8 mouse cellular contexts compared by ENCODE assay signal in the genomic region with DNA sequence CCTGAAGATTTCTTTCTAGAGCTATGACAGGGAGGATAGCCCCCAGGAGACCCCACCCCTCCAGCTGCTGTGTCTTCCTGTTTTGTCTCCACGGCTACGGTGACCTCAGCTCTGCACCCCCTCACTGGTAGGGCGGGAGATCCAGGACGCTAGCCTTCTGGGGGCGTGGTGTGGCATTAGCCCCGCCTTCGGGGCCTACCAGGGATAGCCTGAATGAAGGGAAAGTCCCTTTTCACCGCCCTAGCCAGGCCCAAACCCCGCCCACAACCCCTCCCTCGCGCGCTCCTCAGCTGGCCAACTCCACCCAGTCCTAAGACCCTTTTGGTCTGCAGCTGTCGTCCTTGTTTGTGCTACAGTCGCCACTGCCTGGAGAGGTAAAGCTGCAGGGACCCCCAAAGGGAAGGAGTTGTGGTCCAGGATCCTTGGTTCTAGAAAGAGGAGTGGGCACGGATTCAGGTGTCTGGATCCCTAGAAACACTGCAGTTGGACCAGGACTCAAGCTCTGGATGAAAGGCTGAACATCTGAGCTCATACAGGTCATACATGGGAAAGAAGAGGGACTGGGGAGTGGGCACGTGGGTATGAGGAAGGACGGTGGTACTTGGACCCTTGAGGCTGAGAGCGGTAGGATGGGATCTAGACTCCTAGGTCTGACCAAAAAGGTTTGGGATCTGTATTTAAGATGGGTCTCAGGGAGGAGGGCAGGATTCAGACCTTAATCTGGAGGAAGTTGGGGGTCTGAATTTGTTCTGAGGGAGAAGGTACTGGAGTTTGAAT. TPM values are rescaled to one million over a fixed set of nuclear protein-coding genes. Genes with fewer than 3 reads are reported as not detected.
DNase-seq lines count a peak whose midpoint lies in the region; ATAC-seq and TF ChIP-seq lines count a peak whose summit lies in the region.

No protein-coding gene starts in this region.

- no peak for TF ChIP-seq EP300 in heart, postnatal 0 days (IDR thresholded peaks at IDR 0.05; ENCODE audit: low read depth)

- H3K4me2 ChIP-seq in forebrain, embryonic 12.5 days: peak overlapping the region; percentile 52
- H3K4me2 ChIP-seq in heart, postnatal 0 days (ENCODE audit: low read depth, low read length): peak overlapping the region; percentile 68
- H3K4me2 ChIP-seq in liver, embryonic 15.5 days: peak overlapping the region; percentile 67
- H3K4me2 ChIP-seq in neural tube, embryonic 11.5 days (ENCODE audit: low read depth): peak overlapping the region; percentile 63
- peak overlapping the region; percentile 73 for H3K4me2 ChIP-seq in stomach, embryonic 16.5 days (ENCODE audit: low read depth, low read length)

- peaks cover 19% of the 10 kb centered on the region for H3K4me1 ChIP-seq in forebrain, embryonic 12.5 days
- H3K4me1 ChIP-seq in heart, postnatal 0 days (ENCODE audit: control insufficient read depth, insufficient read depth): peaks cover 18% of the 10 kb centered on the region
- H3K4me1 ChIP-seq in liver, embryonic 15.5 days (replicated peaks): peaks cover 39% of the 10 kb centered on the region
- 0 out of 2 replicates have a peak, but pooled peaks cover 7% of the 10 kb centered on the region for H3K4me1 ChIP-seq in neural tube, embryonic 11.5 days (ENCODE audit: control insufficient read depth, insufficient read depth, low read length)
- H3K4me1 ChIP-seq in stomach, embryonic 16.5 days (ENCODE audit: control insufficient read depth, insufficient read depth, low read length): peaks cover 37% of the 10 kb centered on the region

- H3K4me3 ChIP-seq in forebrain, embryonic 12.5 days (replicated peaks): peak overlapping the region; percentile 39
- peak overlapping the region; percentile 64 for H3K4me3 ChIP-seq in heart, postnatal 0 days (ENCODE audit: low read depth, low read length)
- peak overlapping the region; percentile 50 for H3K4me3 ChIP-seq in liver, embryonic 15.5 days (replicated peaks)
- H3K4me3 ChIP-seq in neural tube, embryonic 11.5 days (ENCODE audit: low read depth, low read length): peak overlapping the region; percentile 40
- H3K4me3 ChIP-seq in stomach, embryonic 16.5 days (replicated peaks; ENCODE audit: low read length): peak overlapping the region; percentile 61

- H3K9ac ChIP-seq in forebrain, embryonic 12.5 days: peak overlapping the region; percentile 43
- H3K9ac ChIP-seq in heart, postnatal 0 days (replicated peaks; ENCODE audit: low read depth, low read length): peak overlapping the region; percentile 77
- H3K9ac ChIP-seq in liver, embryonic 15.5 days: peak overlapping the region; percentile 22
- H3K9ac ChIP-seq in neural tube, embryonic 11.5 days (ENCODE audit: low read length): peak overlapping the region; percentile 74; the same call in 1 of the 2 replicates
- peak overlapping the region; percentile 82 for H3K9ac ChIP-seq in stomach, embryonic 16.5 days (ENCODE audit: low read length)

- peaks cover 14% of the 10 kb centered on the region for H3K36me3 ChIP-seq in forebrain, embryonic 12.5 days (replicated peaks)
- peaks cover 19% of the 10 kb centered on the region for H3K36me3 ChIP-seq in heart, postnatal 0 days (replicated peaks; ENCODE audit: control insufficient read depth, insufficient read depth, low read length)
- 0 out of 2 replicates have a peak, but pooled peaks cover 5% of the 10 kb centered on the region for H3K36me3 ChIP-seq in liver, embryonic 15.5 days (replicated peaks)
- H3K36me3 ChIP-seq in neural tube, embryonic 11.5 days (ENCODE audit: control insufficient read depth, insufficient read depth, low read length): no peaks in the 10 kb centered on the region
- H3K36me3 ChIP-seq in stomach, embryonic 16.5 days (ENCODE audit: control insufficient read depth, insufficient read depth, low read length): peaks cover 10% of the 10 kb centered on the region; the same call in 1 of the 2 replicates

- DNase-seq in CD8-positive naive resting alpha-beta T cell, adult 2 months (ENCODE audit: low read depth in 2 of 2, low spot score in 2 of 2): peak; percentile 59 to 63
- DNase-seq in c-Kit-negative CD71-positive TER-119-positive erythroid progenitor cells, embryonic 14.5 days (ENCODE audit: low read depth, low spot score): peak; percentile 6
- DNase-seq in heart, postnatal 0 days (ENCODE audit: low spot score): peak; percentile 97
- DNase-seq in kidney, postnatal 36 days: peak; percentile 95 to 97
- DNase-seq in neural tube, embryonic 11.5 days (ENCODE audit: low spot score): peak; percentile 97

- peak; percentile 95 for ATAC-seq in forebrain, embryonic 12.5 days (ENCODE audit: low FRiP score)
- peak; percentile 87 for ATAC-seq in heart, postnatal 0 days (ENCODE audit: insufficient read depth, low read depth)
- ATAC-seq in liver, embryonic 15.5 days (ENCODE audit: insufficient read depth): peak; percentile 72
- ATAC-seq in neural tube, embryonic 11.5 days (ENCODE audit: insufficient read depth, low FRiP score, low TSS enrichment): peak; percentile 94
- ATAC-seq in stomach, embryonic 16.5 days (ENCODE audit: insufficient read depth, low FRiP score): peak; percentile 89

- WGBS in forebrain, embryonic 12.5 days: 1% methylated on average over 18 of the region's 18 CpGs
- WGBS in heart, postnatal 0 days: under 1% methylated on average over 18 of the region's 18 CpGs
- WGBS in liver, embryonic 15.5 days (ENCODE audit: insufficient replicate concordance): 4% methylated on average over 18 of the region's 18 CpGs
- under 1% methylated on average over 18 of the region's 18 CpGs for WGBS in neural tube, embryonic 11.5 days
- under 1% methylated on average over 18 of the region's 18 CpGs for WGBS in stomach, embryonic 16.5 days

- peak overlapping the region; percentile 59 for H3K27ac ChIP-seq in forebrain, embryonic 12.5 days
- peak overlapping the region; percentile 93 for H3K27ac ChIP-seq in heart, postnatal 0 days (ENCODE audit: low read depth)
- H3K27ac ChIP-seq in liver, embryonic 15.5 days (replicated peaks): peak overlapping the region; percentile 66
- 0 out of 2 replicates have a peak overlapping the region, but pooled peaks have one; percentile 78 for H3K27ac ChIP-seq in neural tube, embryonic 11.5 days (ENCODE audit: low read depth, low read length)
- peak overlapping the region; percentile 98 for H3K27ac ChIP-seq in stomach, embryonic 16.5 days (ENCODE audit: low read length)

- no peaks in the 10 kb centered on the region for H3K9me3 ChIP-seq in forebrain, embryonic 12.5 days
- no peaks in the 10 kb centered on the region for H3K9me3 ChIP-seq in heart, postnatal 0 days (replicated peaks; ENCODE audit: control insufficient read depth, low read length)
- H3K9me3 ChIP-seq in liver, embryonic 15.5 days (replicated peaks): no peaks in the 10 kb centered on the region
- no peaks in the 10 kb centered on the region for H3K9me3 ChIP-seq in neural tube, embryonic 11.5 days (ENCODE audit: control insufficient read depth, low read length)
- H3K9me3 ChIP-seq in stomach, embryonic 16.5 days (replicated peaks; ENCODE audit: control insufficient read depth, low read length): no peaks in the 10 kb centered on the region

- no peaks in the 10 kb centered on the region for H3K27me3 ChIP-seq in forebrain, embryonic 12.5 days
- H3K27me3 ChIP-seq in heart, postnatal 0 days (ENCODE audit: control insufficient read depth, insufficient read depth, low read length): no peaks in the 10 kb centered on the region
- H3K27me3 ChIP-seq in liver, embryonic 15.5 days: no peaks in the 10 kb centered on the region
- H3K27me3 ChIP-seq in neural tube, embryonic 11.5 days (ENCODE audit: control insufficient read depth, insufficient read depth, low read length): no peaks in the 10 kb centered on the region
- no peaks in the 10 kb centered on the region for H3K27me3 ChIP-seq in stomach, embryonic 16.5 days (ENCODE audit: control insufficient read depth, insufficient read depth, low read length)

- TF ChIP-seq CTCF in heart, postnatal 0 days (IDR thresholded peaks at IDR 0.05; ENCODE audit: low read depth): peak; percentile 12; the same call in 1 of the 2 replicates

RNA-seq across cellular contexts. Expression of gene Prkcg, which starts 1.5 kb away (rescaled TPM):
- 0.73 and 2.4 TPM in 2 replicates for polyA plus RNA-seq in forebrain, embryonic 12.5 days (2016; fragmentation: Nextera tagmentation; extraction: Ambion mirVana)
- total RNA-seq in heart, postnatal 0 days (2014; rRNA removed; ENCODE audit: low replicate concordance): 1.8 and 4.2 TPM in 2 replicates
- 0.30 and 0.40 TPM in 2 replicates for polyA plus RNA-seq in heart, postnatal 0 days (2015; fragmentation: Nextera tagmentation; extraction: Ambion mirVana)
- 0.05 TPM in 1 of 2 replicates, not detected in the other for polyA plus RNA-seq in liver, embryonic 15.5 days (2015; fragmentation: Nextera tagmentation; extraction: Ambion mirVana)
- polyA plus RNA-seq in neural tube, embryonic 11.5 days (2014; fragmentation: Nextera tagmentation; extraction: Ambion mirVana): 0.32 and 0.77 TPM in 2 replicates
- 0.32 and 1.1 TPM in 2 replicates for polyA plus RNA-seq in stomach, embryonic 16.5 days (2015; fragmentation: Nextera tagmentation; extraction: Ambion mirVana)

RNA-seq across cellular contexts. Expression of gene Myadm, which starts 1.6 kb away (rescaled TPM):
- polyA plus RNA-seq in forebrain, embryonic 12.5 days (2016; fragmentation: Nextera tagmentation; extraction: Ambion mirVana): 21.3 and 23.2 TPM in 2 replicates
- 223 and 238 TPM in 2 replicates for total RNA-seq in heart, postnatal 0 days (2014; rRNA removed; ENCODE audit: low replicate concordance)
- polyA plus RNA-seq in heart, postnatal 0 days (2015; fragmentation: Nextera tagmentation; extraction: Ambion mirVana): 119 and 123 TPM in 2 replicates
- 31.5 and 41.0 TPM in 2 replicates for polyA plus RNA-seq in liver, embryonic 15.5 days (2015; fragmentation: Nextera tagmentation; extraction: Ambion mirVana)
- 46.7 and 48.3 TPM in 2 replicates for polyA plus RNA-seq in neural tube, embryonic 11.5 days (2014; fragmentation: Nextera tagmentation; extraction: Ambion mirVana)
- polyA plus RNA-seq in stomach, embryonic 16.5 days (2015; fragmentation: Nextera tagmentation; extraction: Ambion mirVana): 170 and 217 TPM in 2 replicates

RNA-seq across cellular contexts. Expression of gene Nlrp12, which starts 40.9 kb away (rescaled TPM):
- not detected in 2 replicates for polyA plus RNA-seq in forebrain, embryonic 12.5 days (2016; fragmentation: Nextera tagmentation; extraction: Ambion mirVana)
- under 0.01 TPM in 1 of 2 replicates, not detected in the other for total RNA-seq in heart, postnatal 0 days (2014; rRNA removed; ENCODE audit: low replicate concordance)
- 0.01 TPM in 2 replicates for polyA plus RNA-seq in heart, postnatal 0 days (2015; fragmentation: Nextera tagmentation; extraction: Ambion mirVana)
- polyA plus RNA-seq in liver, embryonic 15.5 days (2015; fragmentation: Nextera tagmentation; extraction: Ambion mirVana): 0.33 and 0.35 TPM in 2 replicates
- polyA plus RNA-seq in neural tube, embryonic 11.5 days (2014; fragmentation: Nextera tagmentation; extraction: Ambion mirVana): not detected in 2 replicates
- 0.05 and 0.15 TPM in 2 replicates for polyA plus RNA-seq in stomach, embryonic 16.5 days (2015; fragmentation: Nextera tagmentation; extraction: Ambion mirVana)

RNA-seq across cellular contexts. Expression of gene Cacng7, which starts 42.3 kb away (rescaled TPM):
- polyA plus RNA-seq in forebrain, embryonic 12.5 days (2016; fragmentation: Nextera tagmentation; extraction: Ambion mirVana): 3.9 and 4.0 TPM in 2 replicates
- total RNA-seq in heart, postnatal 0 days (2014; rRNA removed; ENCODE audit: low replicate concordance): 4.0 and 6.3 TPM in 2 replicates
- 0.15 and 0.29 TPM in 2 replicates for polyA plus RNA-seq in heart, postnatal 0 days (2015; fragmentation: Nextera tagmentation; extraction: Ambion mirVana)
- 0.03 TPM in 1 of 2 replicates, not detected in the other for polyA plus RNA-seq in liver, embryonic 15.5 days (2015; fragmentation: Nextera tagmentation; extraction: Ambion mirVana)
- polyA plus RNA-seq in neural tube, embryonic 11.5 days (2014; fragmentation: Nextera tagmentation; extraction: Ambion mirVana): 2.9 and 3.5 TPM in 2 replicates
- 0.96 and 1.4 TPM in 2 replicates for polyA plus RNA-seq in stomach, embryonic 16.5 days (2015; fragmentation: Nextera tagmentation; extraction: Ambion mirVana)

Comparison
In these comparisons a context has a peak if more than half of its experiments do, and no peak if none do; other contexts are left out.
1. Peak in every context shown above with its lines: DNase-seq, ATAC-seq, H3K4me3 ChIP-seq and H3K27ac ChIP-seq.
2. DNase-seq: peak in every context shown above with its lines; median percentile 97 in heart, postnatal 0 days; 97 in neural tube, embryonic 11.5 days; 96 in kidney, postnatal 36 days; 61 in CD8-positive naive resting alpha-beta T cell, adult 2 months; 6 in c-Kit-negative CD71-positive TER-119-positive erythroid progenitor cells, embryonic 14.5 days.
3. H3K9ac ChIP-seq: peak in every context shown above with its lines; median percentile 82 in stomach, embryonic 16.5 days; 77 in heart, postnatal 0 days; 74 in neural tube, embryonic 11.5 days; 43 in forebrain, embryonic 12.5 days; 22 in liver, embryonic 15.5 days.